Mouse (Mus musculus): ENCODE measurements at regions not wholly inside any gene's neighbourhood (a gene's known extent, or its start where the extent isn't known, plus 50 kb on each side); places are given as distances from the start of the nearest gene placed in this dataset.

DNA sequence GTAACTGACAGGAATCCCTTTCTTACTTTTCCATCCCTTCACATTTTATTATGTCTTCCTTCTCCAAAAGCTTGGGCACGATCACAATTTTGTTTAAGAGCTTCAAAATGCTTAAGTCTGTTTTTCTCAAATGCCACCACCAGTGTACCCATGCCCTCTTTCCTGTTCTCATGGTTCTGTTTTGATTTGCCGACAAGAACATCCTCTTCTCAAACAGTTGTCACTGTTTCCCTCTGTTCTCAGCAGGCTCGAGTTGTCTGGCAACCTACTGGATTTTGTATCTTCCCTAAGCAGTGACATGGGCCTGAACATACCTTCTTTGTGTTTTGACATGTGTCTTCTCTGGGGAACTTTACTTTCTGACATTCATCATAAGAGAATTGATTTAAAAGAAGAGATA is 2124.1 kb upstream of the Lrrc6 start:
- Histone ChIP-seq H3K4me3 (no peak overlapping the region), H3K4me2 (no peak overlapping the region), H3K4me1 (no peaks in the 10 kb centered on the region), H3K27me3 (replicated peaks) (no peaks in the 10 kb centered on the region), H3K27ac (no peak overlapping the region), H3K9ac (no peak overlapping the region), H3K36me3 (no peaks in the 10 kb centered on the region), H3K9me3 (replicated peaks) (no peaks in the 10 kb centered on the region)
- no peak for ATAC-seq
- WGBS (ENCODE audit: insufficient replicate concordance), result 39% methylated on average over 3 of the region's 3 CpGs

- no peak overlapping the region for H3K27ac ChIP-seq
- 62% methylated on average over 6 of the region's 6 CpGs for WGBS (ENCODE audit: insufficient replicate concordance)
- no peak overlapping the region for H3K4me3 ChIP-seq
- H3K27me3 ChIP-seq (replicated peaks), result no peaks in the 10 kb centered on the region
- no peak for ATAC-seq
- H3K36me3 ChIP-seq, result no peaks in the 10 kb centered on the region
- H3K9ac ChIP-seq, result no peak overlapping the region
- H3K4me2 ChIP-seq, result no peak overlapping the region
- H3K4me1 ChIP-seq, result no peaks in the 10 kb centered on the region
- H3K9me3 ChIP-seq (replicated peaks), result no peaks in the 10 kb centered on the region
These were observed 2119.9 kb upstream of the Lrrc6 start for GRCm38 (mm10) chr15:68620417-68621214.

GRCm38 (mm10) chr15:68606110-68606791 is 2105.5 kb upstream of the Lrrc6 start:
- no peaks in the 10 kb centered on the region for H3K36me3 ChIP-seq
- H3K4me3 ChIP-seq, result no peak overlapping the region
- no peaks in the 10 kb centered on the region for H3K4me1 ChIP-seq
- H3K4me2 ChIP-seq, result no peak overlapping the region
- no peaks in the 10 kb centered on the region for H3K27me3 ChIP-seq (replicated peaks)
- H3K9ac ChIP-seq, result no peak overlapping the region
- no peak overlapping the region for H3K27ac ChIP-seq
- no peak for ATAC-seq
- no peaks in the 10 kb centered on the region for H3K9me3 ChIP-seq (replicated peaks)
- WGBS (ENCODE audit: insufficient replicate concordance), result 50% methylated on average over 8 of the region's 8 CpGs

GRCm38 (mm10) chr15:68605478-68605877 is 2104.8 kb upstream of the Lrrc6 start:
- 40% methylated on average over 2 of the region's 2 CpGs for WGBS (ENCODE audit: insufficient replicate concordance)

DNA sequence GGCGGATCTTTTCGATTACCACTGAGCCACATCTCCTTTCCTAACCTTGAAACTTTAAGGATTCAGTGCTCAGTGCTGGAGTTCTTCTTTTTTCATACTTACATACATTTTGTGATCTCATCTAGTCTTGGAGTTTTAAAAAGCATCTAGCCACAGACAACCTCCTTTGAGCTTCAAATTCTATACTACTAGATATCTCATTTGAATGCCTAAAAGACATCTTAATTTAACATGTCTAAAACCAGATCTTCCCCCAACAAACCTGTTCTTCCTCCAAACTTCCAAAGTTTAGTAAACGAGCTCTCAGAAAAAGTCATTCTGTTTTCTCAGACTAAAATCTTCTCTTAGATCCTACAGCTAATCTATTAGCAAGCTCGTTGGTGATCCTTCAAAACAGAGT is 2081.5 kb upstream of the Lrrc6 start:
- Histone ChIP-seq H3K27ac (no peak overlapping the region), H3K36me3 (no peaks in the 10 kb centered on the region), H3K4me1 (no peaks in the 10 kb centered on the region), H3K4me2 (no peak overlapping the region), H3K4me3 (no peak overlapping the region), H3K27me3 (replicated peaks) (no peaks in the 10 kb centered on the region), H3K9me3 (replicated peaks) (no peaks in the 10 kb centered on the region), H3K9ac (no peak overlapping the region)
- no peak for ATAC-seq
- 47% methylated on average over 4 of the region's 4 CpGs for WGBS (ENCODE audit: insufficient replicate concordance)

More at GRCm38 (mm10) chr15:68605478-68605877, 2104.8 kb upstream of the Lrrc6 start:
- no peak for ATAC-seq
- Histone ChIP-seq H3K9me3 (replicated peaks) (no peaks in the 10 kb centered on the region), H3K4me3 (no peak overlapping the region), H3K27ac (no peak overlapping the region), H3K4me1 (no peaks in the 10 kb centered on the region), H3K9ac (no peak overlapping the region), H3K4me2 (no peak overlapping the region), H3K27me3 (replicated peaks) (no peaks in the 10 kb centered on the region), H3K36me3 (no peaks in the 10 kb centered on the region)

DNA sequence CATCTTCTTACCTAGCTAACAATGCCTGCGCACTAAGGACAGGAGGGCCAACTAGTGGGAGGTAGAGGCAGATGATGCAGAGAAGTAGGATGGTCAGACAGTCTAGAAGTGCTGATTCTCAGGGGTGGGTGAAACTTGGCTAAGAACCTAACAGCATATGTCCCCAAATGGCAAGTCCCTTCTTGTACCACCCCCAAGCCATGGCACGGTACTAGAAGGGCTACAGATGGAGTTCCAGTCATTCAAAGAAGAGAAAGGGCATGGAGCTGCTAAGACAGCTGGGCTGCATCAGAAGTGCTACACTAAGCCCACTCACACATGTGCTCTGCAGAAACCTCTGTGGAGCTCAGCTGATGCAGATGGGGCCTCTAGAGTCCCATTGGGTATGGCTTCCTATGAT is 2078.8 kb upstream of the Lrrc6 start:
- H3K4me1 ChIP-seq, result no peaks in the 10 kb centered on the region
- no peak for ATAC-seq
- WGBS (ENCODE audit: insufficient replicate concordance), result 72% methylated on average over 2 of the region's 2 CpGs
- no peak overlapping the region for H3K9ac ChIP-seq
- no peaks in the 10 kb centered on the region for H3K36me3 ChIP-seq
- no peaks in the 10 kb centered on the region for H3K27me3 ChIP-seq (replicated peaks)
- H3K9me3 ChIP-seq (replicated peaks), result no peaks in the 10 kb centered on the region
- H3K27ac ChIP-seq, result no peak overlapping the region
- H3K4me3 ChIP-seq, result no peak overlapping the region
- H3K4me2 ChIP-seq, result no peak overlapping the region

GRCm38 (mm10) chr15:68560654-68561053 is 2059.9 kb upstream of the Lrrc6 start:
- Histone ChIP-seq H3K9me3 (replicated peaks) (no peaks in the 10 kb centered on the region), H3K4me2 (no peak overlapping the region), H3K27me3 (replicated peaks) (no peaks in the 10 kb centered on the region), H3K9ac (no peak overlapping the region), H3K4me3 (no peak overlapping the region), H3K36me3 (no peaks in the 10 kb centered on the region), H3K27ac (no peak overlapping the region), H3K4me1 (no peaks in the 10 kb centered on the region)
- WGBS (ENCODE audit: insufficient replicate concordance), result 47% methylated on average over 3 of the region's 3 CpGs
- ATAC-seq, result no peak

DNA sequence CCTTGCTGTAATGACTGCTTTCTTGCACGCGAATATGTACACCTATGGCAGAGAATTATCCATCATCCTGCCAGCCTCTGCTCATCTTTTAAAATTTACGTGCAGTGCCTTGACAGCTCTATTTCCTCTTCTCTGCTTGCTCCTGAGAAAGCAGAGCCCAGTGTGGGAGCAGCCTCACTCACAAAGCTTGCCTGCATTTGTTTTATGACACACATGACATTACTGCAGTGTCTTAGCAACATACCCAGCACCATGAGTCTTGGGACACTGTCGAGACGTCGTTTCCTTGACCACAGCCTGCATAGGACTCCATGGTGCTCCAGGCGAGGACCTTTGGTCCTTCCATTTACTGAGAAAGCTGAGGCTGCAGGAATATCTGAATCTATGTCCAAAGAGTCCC is 2055.4 kb upstream of the Lrrc6 start:
- ATAC-seq, result no peak
- H3K36me3 ChIP-seq, result no peaks in the 10 kb centered on the region
- no peak overlapping the region for H3K27ac ChIP-seq
- H3K9me3 ChIP-seq (replicated peaks), result no peaks in the 10 kb centered on the region
- no peaks in the 10 kb centered on the region for H3K27me3 ChIP-seq (replicated peaks)
- 63% methylated on average over 7 of the region's 7 CpGs for WGBS (ENCODE audit: insufficient replicate concordance)
- H3K9ac ChIP-seq, result no peak overlapping the region
- H3K4me3 ChIP-seq, result no peak overlapping the region
- no peaks in the 10 kb centered on the region for H3K4me1 ChIP-seq
- no peak overlapping the region for H3K4me2 ChIP-seq

DNA sequence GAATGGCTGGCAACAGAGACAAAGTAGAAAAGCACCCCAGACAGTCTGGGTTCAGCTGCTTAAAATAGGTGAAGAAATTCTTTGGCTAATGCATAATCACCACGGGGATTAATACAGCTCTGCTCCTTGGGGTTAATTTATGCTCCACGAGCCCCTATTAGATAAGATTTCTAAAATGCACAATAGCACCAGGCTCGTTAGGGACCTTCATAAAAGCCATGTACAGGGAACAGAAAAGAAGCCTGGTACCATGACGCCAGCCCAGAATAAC is 2035.3 kb upstream of the Lrrc6 start:
- Histone ChIP-seq H3K4me1 (no peaks in the 10 kb centered on the region), H3K27ac (no peak overlapping the region), H3K4me3 (no peak overlapping the region), H3K36me3 (no peaks in the 10 kb centered on the region), H3K27me3 (replicated peaks) (no peaks in the 10 kb centered on the region), H3K4me2 (no peak overlapping the region), H3K9me3 (replicated peaks) (no peaks in the 10 kb centered on the region), H3K9ac (no peak overlapping the region)
- WGBS (ENCODE audit: insufficient replicate concordance), result 58% methylated on average over 4 of the region's 4 CpGs
- ATAC-seq, result no peak

GRCm38 (mm10) chr15:68535297-68536054 is 2034.8 kb upstream of the Lrrc6 start:
- Histone ChIP-seq H3K4me2 (no peak overlapping the region), H3K27me3 (replicated peaks) (no peaks in the 10 kb centered on the region), H3K9me3 (replicated peaks) (no peaks in the 10 kb centered on the region), H3K4me1 (no peaks in the 10 kb centered on the region), H3K4me3 (no peak overlapping the region), H3K36me3 (no peaks in the 10 kb centered on the region), H3K27ac (no peak overlapping the region), H3K9ac (no peak overlapping the region)
- no peak for ATAC-seq
- 57% methylated on average over 10 of the region's 10 CpGs for WGBS (ENCODE audit: insufficient replicate concordance)

- WGBS (ENCODE audit: insufficient replicate concordance), result 46% methylated on average over 2 of the region's 2 CpGs
- H3K4me2 ChIP-seq, result no peak overlapping the region
- H3K9ac ChIP-seq, result no peak overlapping the region
- no peak overlapping the region for H3K4me3 ChIP-seq
- no peaks in the 10 kb centered on the region for H3K27me3 ChIP-seq (replicated peaks)
- H3K4me1 ChIP-seq, result no peaks in the 10 kb centered on the region
- no peaks in the 10 kb centered on the region for H3K36me3 ChIP-seq
- ATAC-seq, result no peak
- no peak overlapping the region for H3K27ac ChIP-seq
- H3K9me3 ChIP-seq (replicated peaks), result no peaks in the 10 kb centered on the region
These were observed 2020.0 kb upstream of the Lrrc6 start for GRCm38 (mm10) chr15:68520759-68521158.

- Histone ChIP-seq H3K4me1 (no peaks in the 10 kb centered on the region), H3K4me3 (no peak overlapping the region), H3K27ac (no peak overlapping the region), H3K9me3 (replicated peaks) (no peaks in the 10 kb centered on the region), H3K4me2 (no peak overlapping the region), H3K27me3 (replicated peaks) (no peaks in the 10 kb centered on the region), H3K36me3 (no peaks in the 10 kb centered on the region), H3K9ac (no peak overlapping the region)
- ATAC-seq, result no peak
- 72% methylated on average over 2 of the region's 2 CpGs for WGBS (ENCODE audit: insufficient replicate concordance)
These were observed 2011.7 kb upstream of the Lrrc6 start for GRCm38 (mm10) chr15:68512431-68512830.

All from liver, embryonic 12.5 days (tissue).